In the genomic region with DNA sequence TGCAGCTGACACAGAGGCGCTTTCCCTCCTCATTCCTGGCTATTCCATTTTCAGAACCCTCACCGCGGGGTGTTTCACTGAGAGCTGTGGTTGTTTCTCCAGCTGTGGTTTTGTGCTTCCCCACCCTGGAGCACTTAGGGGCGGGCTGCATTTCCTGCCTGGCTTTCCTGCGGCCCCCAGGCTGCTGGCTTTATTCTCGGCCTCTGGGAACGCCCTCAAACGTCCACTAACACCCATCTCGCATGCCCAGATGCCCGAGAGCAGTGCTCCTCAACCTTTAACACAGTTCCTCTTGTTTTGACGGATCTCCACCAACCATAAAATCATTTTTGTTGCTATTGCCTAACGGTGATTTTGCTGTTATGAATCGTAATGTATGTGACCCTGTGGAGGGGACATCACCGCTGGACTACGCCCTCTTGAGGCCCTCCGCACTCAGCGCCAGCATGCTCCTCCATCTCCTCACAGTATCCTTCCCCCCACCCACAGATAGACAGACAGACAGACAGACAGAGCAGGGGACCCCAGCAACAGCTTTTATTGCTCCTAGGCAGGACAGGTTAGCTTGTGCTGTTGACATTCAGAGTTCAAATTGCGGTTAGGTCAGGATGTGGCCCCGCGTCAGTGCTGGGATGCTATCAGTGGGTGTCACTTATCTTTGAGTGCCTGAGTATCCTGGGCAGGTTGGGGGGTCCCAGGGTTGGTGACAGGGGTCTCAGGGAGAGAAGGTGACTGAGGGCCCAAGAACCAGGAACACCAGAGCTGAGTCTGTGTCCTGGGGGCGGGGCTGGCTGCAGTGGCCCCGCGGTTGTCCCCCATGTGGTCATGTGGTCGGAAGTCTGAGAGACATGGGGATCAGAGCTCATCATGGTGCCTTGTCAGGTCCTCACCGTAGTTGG, we compare ENCODE assay signal across 8 mouse cellular contexts. TPM values are rescaled to one million over a fixed set of nuclear protein-coding genes. Genes with fewer than 3 reads are reported as not detected.
DNase-seq lines count a peak whose midpoint lies in the region; ATAC-seq lines count a peak whose summit lies in the region.

No protein-coding gene starts in this region.

- H3K4me3 ChIP-seq in embryonic facial prominence, embryonic 12.5 days, result no peak overlapping the region
- no peak overlapping the region for H3K4me3 ChIP-seq in hindbrain, embryonic 13.5 days
- peak overlapping the region; percentile 42 for H3K4me3 ChIP-seq in liver, embryonic 13.5 days (replicated peaks)
- no peak overlapping the region for H3K4me3 ChIP-seq in neural tube, embryonic 13.5 days

- H3K9me3 ChIP-seq in embryonic facial prominence, embryonic 12.5 days, result no peaks in the 10 kb centered on the region
- H3K9me3 ChIP-seq in hindbrain, embryonic 13.5 days, result no peaks in the 10 kb centered on the region
- H3K9me3 ChIP-seq in liver, embryonic 13.5 days (replicated peaks), result no peaks in the 10 kb centered on the region
- no peaks in the 10 kb centered on the region for H3K9me3 ChIP-seq in neural tube, embryonic 13.5 days

- H3K27ac ChIP-seq in embryonic facial prominence, embryonic 12.5 days, result peak overlapping the region; percentile 75
- peak overlapping the region; percentile 52; the same call in 1 of the 2 replicates for H3K27ac ChIP-seq in hindbrain, embryonic 13.5 days
- peak overlapping the region; percentile 67 for H3K27ac ChIP-seq in liver, embryonic 13.5 days
- peak overlapping the region; percentile 77 for H3K27ac ChIP-seq in neural tube, embryonic 13.5 days (replicated peaks)

- ATAC-seq in embryonic facial prominence, embryonic 12.5 days (ENCODE audit: insufficient number of reproducible peaks, insufficient read depth, low FRiP score, low TSS enrichment), result no peak
- no peak for ATAC-seq in hindbrain, embryonic 13.5 days (ENCODE audit: low FRiP score)
- peak; percentile 29 for ATAC-seq in liver, embryonic 13.5 days (ENCODE audit: low read depth)
- ATAC-seq in neural tube, embryonic 13.5 days (ENCODE audit: low read depth), result no peak

- no peaks in the 10 kb centered on the region for H3K27me3 ChIP-seq in embryonic facial prominence, embryonic 12.5 days
- H3K27me3 ChIP-seq in hindbrain, embryonic 13.5 days, result no peaks in the 10 kb centered on the region
- H3K27me3 ChIP-seq in liver, embryonic 13.5 days, result no peaks in the 10 kb centered on the region
- H3K27me3 ChIP-seq in neural tube, embryonic 13.5 days, result no peaks in the 10 kb centered on the region

- H3K36me3 ChIP-seq in embryonic facial prominence, embryonic 12.5 days, result peaks cover 55% of the 10 kb centered on the region
- peaks cover 35% of the 10 kb centered on the region for H3K36me3 ChIP-seq in hindbrain, embryonic 13.5 days
- peaks cover 17% of the 10 kb centered on the region for H3K36me3 ChIP-seq in liver, embryonic 13.5 days
- peaks cover 29% of the 10 kb centered on the region for H3K36me3 ChIP-seq in neural tube, embryonic 13.5 days

- no peak overlapping the region for H3K4me2 ChIP-seq in embryonic facial prominence, embryonic 12.5 days (replicated peaks)
- no peak overlapping the region for H3K4me2 ChIP-seq in hindbrain, embryonic 13.5 days
- peak overlapping the region; percentile 63 for H3K4me2 ChIP-seq in liver, embryonic 13.5 days
- H3K4me2 ChIP-seq in neural tube, embryonic 13.5 days, result 0 out of 2 replicates have a peak overlapping the region, but pooled peaks have one; percentile 1

- peak; percentile 40 for DNase-seq in kidney, adult 18-20 months
- DNase-seq in kidney, adult 11 months, result no peak
- no peak for DNase-seq in liver, embryonic 13.5 days
- no peak for DNase-seq in yolk sac, embryonic 10.5 days (ENCODE audit: low spot score)
- no peak for DNase-seq in right cerebral cortex, postnatal 36 days (ENCODE audit: low spot score in 2 of 2)

- WGBS in embryonic facial prominence, embryonic 12.5 days, result 68% methylated on average over 25 of the region's 25 CpGs
- WGBS in hindbrain, embryonic 13.5 days, result 75% methylated on average over 25 of the region's 25 CpGs
- WGBS in liver, embryonic 13.5 days (ENCODE audit: insufficient replicate concordance), result 13% methylated on average over 25 of the region's 25 CpGs
- 57% methylated on average over 25 of the region's 25 CpGs for WGBS in neural tube, embryonic 13.5 days

- H3K4me1 ChIP-seq in embryonic facial prominence, embryonic 12.5 days, result no peaks in the 10 kb centered on the region
- H3K4me1 ChIP-seq in hindbrain, embryonic 13.5 days (replicated peaks), result no peaks in the 10 kb centered on the region
- peaks cover 36% of the 10 kb centered on the region for H3K4me1 ChIP-seq in liver, embryonic 13.5 days (replicated peaks)
- peaks cover 5% of the 10 kb centered on the region; the same call in 1 of the 2 replicates for H3K4me1 ChIP-seq in neural tube, embryonic 13.5 days (replicated peaks)

- no peak overlapping the region for H3K9ac ChIP-seq in embryonic facial prominence, embryonic 12.5 days
- no peak overlapping the region for H3K9ac ChIP-seq in hindbrain, embryonic 13.5 days
- H3K9ac ChIP-seq in liver, embryonic 13.5 days, result peak overlapping the region; percentile 53
- no peak overlapping the region for H3K9ac ChIP-seq in neural tube, embryonic 13.5 days

RNA-seq across cellular contexts. Expression of a gene that starts 9.4 kb away (rescaled TPM):
- polyA plus RNA-seq in embryonic facial prominence, embryonic 12.5 days (2016; fragmentation: Nextera tagmentation; extraction: Ambion mirVana), result 302 and 306 TPM in 2 replicates
- polyA plus RNA-seq in hindbrain, embryonic 13.5 days (2015; fragmentation: Nextera tagmentation; extraction: Ambion mirVana), result 93.8 and 103 TPM in 2 replicates
- 35.6 and 38.7 TPM in 2 replicates for polyA plus RNA-seq in liver, embryonic 13.5 days (2015; fragmentation: Nextera tagmentation; extraction: Ambion mirVana)
- 127 and 134 TPM in 2 replicates for polyA plus RNA-seq in neural tube, embryonic 13.5 days (2015; fragmentation: Nextera tagmentation; extraction: Ambion mirVana)

RNA-seq across cellular contexts. Expression of a gene that starts 20.2 kb away (rescaled TPM):
- 23.9 and 25.0 TPM in 2 replicates for polyA plus RNA-seq in embryonic facial prominence, embryonic 12.5 days (2016; fragmentation: Nextera tagmentation; extraction: Ambion mirVana)
- 14.8 and 17.1 TPM in 2 replicates for polyA plus RNA-seq in hindbrain, embryonic 13.5 days (2015; fragmentation: Nextera tagmentation; extraction: Ambion mirVana)
- 7.1 and 7.8 TPM in 2 replicates for polyA plus RNA-seq in liver, embryonic 13.5 days (2015; fragmentation: Nextera tagmentation; extraction: Ambion mirVana)
- polyA plus RNA-seq in neural tube, embryonic 13.5 days (2015; fragmentation: Nextera tagmentation; extraction: Ambion mirVana), result 16.8 and 17.2 TPM in 2 replicates

RNA-seq across cellular contexts. Expression of a gene that starts 20.4 kb away (rescaled TPM):
- 63.0 and 64.4 TPM in 2 replicates for polyA plus RNA-seq in embryonic facial prominence, embryonic 12.5 days (2016; fragmentation: Nextera tagmentation; extraction: Ambion mirVana)
- polyA plus RNA-seq in hindbrain, embryonic 13.5 days (2015; fragmentation: Nextera tagmentation; extraction: Ambion mirVana), result 58.0 and 58.5 TPM in 2 replicates
- polyA plus RNA-seq in liver, embryonic 13.5 days (2015; fragmentation: Nextera tagmentation; extraction: Ambion mirVana), result 31.5 and 32.0 TPM in 2 replicates
- 58.9 and 65.6 TPM in 2 replicates for polyA plus RNA-seq in neural tube, embryonic 13.5 days (2015; fragmentation: Nextera tagmentation; extraction: Ambion mirVana)

RNA-seq across cellular contexts. Expression of a gene that starts 21.0 kb away (rescaled TPM):
- polyA plus RNA-seq in embryonic facial prominence, embryonic 12.5 days (2016; fragmentation: Nextera tagmentation; extraction: Ambion mirVana), result 25.8 and 26.0 TPM in 2 replicates
- 26.9 and 28.3 TPM in 2 replicates for polyA plus RNA-seq in hindbrain, embryonic 13.5 days (2015; fragmentation: Nextera tagmentation; extraction: Ambion mirVana)
- 29.2 and 31.9 TPM in 2 replicates for polyA plus RNA-seq in liver, embryonic 13.5 days (2015; fragmentation: Nextera tagmentation; extraction: Ambion mirVana)
- 25.6 and 27.3 TPM in 2 replicates for polyA plus RNA-seq in neural tube, embryonic 13.5 days (2015; fragmentation: Nextera tagmentation; extraction: Ambion mirVana)

RNA-seq across cellular contexts. Expression of a gene that starts 30.0 kb away (rescaled TPM):
- 13.7 and 16.8 TPM in 2 replicates for polyA plus RNA-seq in embryonic facial prominence, embryonic 12.5 days (2016; fragmentation: Nextera tagmentation; extraction: Ambion mirVana)
- polyA plus RNA-seq in hindbrain, embryonic 13.5 days (2015; fragmentation: Nextera tagmentation; extraction: Ambion mirVana), result 13.8 and 14.5 TPM in 2 replicates
- polyA plus RNA-seq in liver, embryonic 13.5 days (2015; fragmentation: Nextera tagmentation; extraction: Ambion mirVana), result 1.7 and 2.2 TPM in 2 replicates
- polyA plus RNA-seq in neural tube, embryonic 13.5 days (2015; fragmentation: Nextera tagmentation; extraction: Ambion mirVana), result 12.3 and 15.1 TPM in 2 replicates

Comparison
In these comparisons a context has a peak if more than half of its experiments do, and no peak if none do; other contexts are left out.
1. H3K4me2 ChIP-seq: peak in liver, embryonic 13.5 days (single experiment) and neural tube, embryonic 13.5 days (single experiment); none in embryonic facial prominence, embryonic 12.5 days (single experiment) and hindbrain, embryonic 13.5 days (single experiment).
2. Peak in every context shown above with its lines, with median percentiles within 50 percentile points of each other: H3K27ac ChIP-seq.